Mouse (Mus musculus) inflammation-experienced regulatory T-cells, adult 6 months (primary cell): ENCODE measurements around the gene Slc12a3. TPM values are rescaled to one million over a fixed set of nuclear protein-coding genes. Genes with fewer than 3 reads are reported as not detected.

Experiments used
- ATAC-seq: one replicate; pipeline ENCODE4 v1.8.0; 2017
- polyA plus RNA-seq, 3 experiments: library from polyadenylated mRNA; unstranded; fragments of 100-300 nt; shearing (Covaris generic); gene quantifications; one replicate each; pipeline ENCODE4 v1.2.1; 2017

Slc12a3 gene
- polyA plus RNA-seq, 3 experiments from 2014 or later: 0.20 TPM; not detected in 2

GRCm38 (mm10) chr8:94408443-94409080 lies 79.6 kb downstream of the Slc12a3 start:
- ATAC-seq: peak; percentile 32

DNA sequence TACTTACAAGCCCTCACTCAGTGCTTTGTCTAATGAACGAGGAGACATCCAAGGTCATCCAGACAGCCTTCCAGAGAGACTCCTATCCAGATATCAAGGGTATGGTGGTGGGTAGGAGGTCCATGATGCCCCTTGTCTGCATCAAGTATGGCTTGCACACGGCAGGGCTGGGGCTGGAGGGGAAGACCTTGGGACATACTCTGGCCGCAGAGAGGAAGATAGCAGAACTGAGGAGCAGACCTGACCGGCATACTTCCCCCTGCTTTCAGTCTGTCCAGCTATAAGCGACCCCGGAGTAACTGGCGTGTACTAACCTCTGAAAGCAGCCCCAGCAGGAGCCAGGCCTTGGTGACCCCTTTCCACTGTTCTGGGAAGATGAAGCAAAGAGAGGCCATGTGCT lies 80.5 kb downstream of the Slc12a3 start:
- no peak for ATAC-seq

- ATAC-seq: no peak
These were observed 83.5 kb downstream of the Slc12a3 start for GRCm38 (mm10) chr8:94412518-94412917.

DNA sequence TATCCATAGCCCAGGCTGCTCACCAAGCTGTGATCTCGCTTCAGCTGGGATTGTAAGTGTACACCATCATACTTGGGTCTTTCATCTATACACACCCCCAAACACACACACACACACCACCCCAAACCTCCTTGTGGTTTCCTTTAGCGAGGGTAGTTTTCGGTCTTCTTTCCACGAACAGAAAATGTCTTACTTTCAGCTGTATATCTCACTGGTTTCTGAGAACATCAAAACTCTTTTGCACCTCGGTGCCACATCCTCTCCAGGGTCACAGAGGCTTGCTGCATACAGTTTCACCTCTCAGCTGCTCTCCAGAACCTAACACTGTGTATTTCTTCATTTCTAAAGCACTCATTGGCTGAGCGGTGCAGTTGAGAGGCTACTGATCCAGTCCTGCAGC lies 84.5 kb downstream of the Slc12a3 start:
- ATAC-seq: peak; percentile 88

- ATAC-seq: peak; percentile 23
These were observed 86.2 kb downstream of the Slc12a3 start for GRCm38 (mm10) chr8:94415218-94415617.

Other genes with a start within 250 kb of the Slc12a3 start
- gene Bbs2, start 230.3 kb upstream of the Slc12a3 start, polyA plus RNA-seq: 1 to 10 TPM; 1.6 to 9.5 (median 5.9) TPM
- gene Mt4, start 192.0 kb upstream of the Slc12a3 start, polyA plus RNA-seq: not detected
- 1 to 10 TPM in 1 of 3 experiments, not detected in 2; 5.9 TPM for gene Mt3, start 176.6 kb upstream of the Slc12a3 start, polyA plus RNA-seq
- under 1 TPM in 1 of 3 experiments, not detected in 2; 0.94 TPM for gene Mt2, start 156.5 kb upstream of the Slc12a3 start, polyA plus RNA-seq
- gene Mt1, start 150.1 kb upstream of the Slc12a3 start, polyA plus RNA-seq: 10 to 100 TPM in 1 of 3 experiments, 1 to 10 TPM in 2; 1.5 to 11.0 (median 2.6) TPM
- 10 to 100 TPM; 29.9 to 37.2 (median 35.3) TPM for gene Nup93, start 114.6 kb upstream of the Slc12a3 start, polyA plus RNA-seq
- 100 to 1,000 TPM in 2 of 3 experiments, 10 to 100 TPM in 1; 75.9 to 149 (median 110) TPM for gene Herpud1, start 57.2 kb downstream of the Slc12a3 start, polyA plus RNA-seq
- gene Nlrc5, start 105.2 kb downstream of the Slc12a3 start, polyA plus RNA-seq: 100 to 1,000 TPM; 122 to 208 (median 189) TPM
- 1 to 10 TPM in 1 of 3 experiments, under 1 TPM in 2; 0.37 to 2.4 (median 0.98) TPM for gene Cpne2, start 203.8 kb downstream of the Slc12a3 start, polyA plus RNA-seq